Mouse (Mus musculus): Measurements from ENCODE around the gene Zfp541. TPM values are rescaled to one million over a fixed set of nuclear protein-coding genes. Genes with fewer than 3 reads are reported as not detected.

Gene Zfp541
- polyA plus RNA-seq, 1 experiment from 2014 or later, result 0.12 TPM

- peak overlapping the region; percentile 87 for H3K4me3 ChIP-seq (ENCODE audit: low read depth, low read length)
- peak overlapping the region; percentile 87 for H3K4me2 ChIP-seq (replicated peaks; ENCODE audit: low read depth, low read length)
- WGBS, result under 1% methylated on average over 19 of the region's 20 CpGs
- peak overlapping the region; percentile 99 for H3K9ac ChIP-seq (replicated peaks; ENCODE audit: low read depth, low read length)
- H3K27ac ChIP-seq (ENCODE audit: low read length), result peak overlapping the region; percentile 99
- H3K9me3 ChIP-seq (ENCODE audit: control insufficient read depth, low read depth, low read length), result no peaks in the 10 kb centered on the region
- no peaks in the 10 kb centered on the region for H3K27me3 ChIP-seq (ENCODE audit: control insufficient read depth, insufficient read depth, low read length)
- H3K36me3 ChIP-seq (ENCODE audit: control insufficient read depth, insufficient read depth, low read length), result no peaks in the 10 kb centered on the region
- ATAC-seq (ENCODE audit: insufficient number of reproducible peaks, insufficient read depth, low FRiP score, low read depth), result peak; percentile 86
- H3K4me1 ChIP-seq (ENCODE audit: control insufficient read depth, insufficient read depth, low read length), result peaks cover 40% of the 10 kb centered on the region
Measured at GRCm38 (mm10) chr7:16048164-16048564, 13.4 kb upstream of the Zfp541 start.

GRCm38 (mm10) chr7:16048675-16049575 lies 12.7 kb upstream of the Zfp541 start:
- H3K4me2 ChIP-seq (replicated peaks; ENCODE audit: low read depth, low read length), result peak overlapping the region; percentile 80
- H3K9me3 ChIP-seq (ENCODE audit: control insufficient read depth, low read depth, low read length), result no peaks in the 10 kb centered on the region
- peak overlapping the region; percentile 80 for H3K27ac ChIP-seq (ENCODE audit: low read length)
- H3K27me3 ChIP-seq (ENCODE audit: control insufficient read depth, insufficient read depth, low read length), result no peaks in the 10 kb centered on the region
- WGBS, result 9% methylated on average over 36 of the region's 36 CpGs
- no peaks in the 10 kb centered on the region for H3K36me3 ChIP-seq (ENCODE audit: control insufficient read depth, insufficient read depth, low read length)
- peak overlapping the region; percentile 67 for H3K9ac ChIP-seq (replicated peaks; ENCODE audit: low read depth, low read length)
- H3K4me1 ChIP-seq (ENCODE audit: control insufficient read depth, insufficient read depth, low read length), result peaks cover 42% of the 10 kb centered on the region
- ATAC-seq (ENCODE audit: insufficient number of reproducible peaks, insufficient read depth, low FRiP score, low read depth), result no peak
- H3K4me3 ChIP-seq (ENCODE audit: low read depth, low read length), result peak overlapping the region; percentile 87

GRCm38 (mm10) chr7:16049576-16049915 lies 12.1 kb upstream of the Zfp541 start:
- no peaks in the 10 kb centered on the region for H3K27me3 ChIP-seq (ENCODE audit: control insufficient read depth, insufficient read depth, low read length)
- ATAC-seq (ENCODE audit: insufficient number of reproducible peaks, insufficient read depth, low FRiP score, low read depth), result no peak
- WGBS, result 77% methylated on average over 7 of the region's 7 CpGs
- H3K4me2 ChIP-seq (replicated peaks; ENCODE audit: low read depth, low read length), result peak overlapping the region; percentile 80
- peak overlapping the region; percentile 87 for H3K4me3 ChIP-seq (ENCODE audit: low read depth, low read length)
- no peak overlapping the region for H3K27ac ChIP-seq (ENCODE audit: low read length)
- H3K36me3 ChIP-seq (ENCODE audit: control insufficient read depth, insufficient read depth, low read length), result no peaks in the 10 kb centered on the region
- no peaks in the 10 kb centered on the region for H3K9me3 ChIP-seq (ENCODE audit: control insufficient read depth, low read depth, low read length)
- H3K4me1 ChIP-seq (ENCODE audit: control insufficient read depth, insufficient read depth, low read length), result peaks cover 37% of the 10 kb centered on the region
- H3K9ac ChIP-seq (replicated peaks; ENCODE audit: low read depth, low read length), result peak overlapping the region; percentile 67; the same call in 1 of the 2 replicates

- Histone ChIP-seq H3K9me3 (ENCODE audit: control insufficient read depth, low read depth, low read length) (no peaks in the 10 kb centered on the region), H3K9ac (replicated peaks; ENCODE audit: low read depth, low read length) (no peak overlapping the region), H3K4me2 (replicated peaks; ENCODE audit: low read depth, low read length) (no peak overlapping the region), H3K4me3 (ENCODE audit: low read depth, low read length) (no peak overlapping the region), H3K27ac (ENCODE audit: low read length) (no peak overlapping the region), H3K4me1 (ENCODE audit: control insufficient read depth, insufficient read depth, low read length) (peaks cover 26% of the 10 kb centered on the region), H3K27me3 (ENCODE audit: control insufficient read depth, insufficient read depth, low read length) (no peaks in the 10 kb centered on the region), H3K36me3 (ENCODE audit: control insufficient read depth, insufficient read depth, low read length) (no peaks in the 10 kb centered on the region)
- WGBS, result 88% methylated on average over 3 of the region's 3 CpGs
- no peak for ATAC-seq (ENCODE audit: insufficient number of reproducible peaks, insufficient read depth, low FRiP score, low read depth)
Measured at GRCm38 (mm10) chr7:16050600-16050999, 11.0 kb upstream of the Zfp541 start.

GRCm38 (mm10) chr7:16051883-16052595 lies 9.6 kb upstream of the Zfp541 start:
- Histone ChIP-seq H3K27ac (ENCODE audit: low read length) (peak overlapping the region; percentile 86), H3K27me3 (ENCODE audit: control insufficient read depth, insufficient read depth, low read length) (no peaks in the 10 kb centered on the region), H3K4me3 (ENCODE audit: low read depth, low read length) (peak overlapping the region; percentile 52), H3K4me2 (replicated peaks; ENCODE audit: low read depth, low read length) (peak overlapping the region; percentile 84), H3K36me3 (ENCODE audit: control insufficient read depth, insufficient read depth, low read length) (no peaks in the 10 kb centered on the region), H3K9me3 (ENCODE audit: control insufficient read depth, low read depth, low read length) (no peaks in the 10 kb centered on the region), H3K9ac (replicated peaks; ENCODE audit: low read depth, low read length) (peak overlapping the region; percentile 69), H3K4me1 (ENCODE audit: control insufficient read depth, insufficient read depth, low read length) (peaks cover 20% of the 10 kb centered on the region)
- WGBS, result 7% methylated on average over 19 of the region's 19 CpGs
- peak; percentile 16; the same call in 1 of the 2 replicates for ATAC-seq (ENCODE audit: insufficient number of reproducible peaks, insufficient read depth, low FRiP score, low read depth)

GRCm38 (mm10) chr7:16052684-16053083 lies 8.9 kb upstream of the Zfp541 start:
- Histone ChIP-seq H3K9me3 (ENCODE audit: control insufficient read depth, low read depth, low read length) (no peaks in the 10 kb centered on the region), H3K27me3 (ENCODE audit: control insufficient read depth, insufficient read depth, low read length) (no peaks in the 10 kb centered on the region), H3K4me3 (ENCODE audit: low read depth, low read length) (peak overlapping the region; percentile 52), H3K4me2 (replicated peaks; ENCODE audit: low read depth, low read length) (peak overlapping the region; percentile 84), H3K4me1 (ENCODE audit: control insufficient read depth, insufficient read depth, low read length) (peaks cover 20% of the 10 kb centered on the region), H3K27ac (ENCODE audit: low read length) (peak overlapping the region; percentile 86), H3K9ac (replicated peaks; ENCODE audit: low read depth, low read length) (peak overlapping the region; percentile 69), H3K36me3 (ENCODE audit: control insufficient read depth, insufficient read depth, low read length) (no peaks in the 10 kb centered on the region)
- ATAC-seq (ENCODE audit: insufficient number of reproducible peaks, insufficient read depth, low FRiP score, low read depth), result peak; percentile 78
- WGBS, result 0% methylated on average over 24 of the region's 24 CpGs

- peaks cover 20% of the 10 kb centered on the region for H3K4me1 ChIP-seq (ENCODE audit: control insufficient read depth, insufficient read depth, low read length)
- H3K27ac ChIP-seq (ENCODE audit: low read length), result peak overlapping the region; percentile 55; the same call in 1 of the 2 replicates
- H3K36me3 ChIP-seq (ENCODE audit: control insufficient read depth, insufficient read depth, low read length), result no peaks in the 10 kb centered on the region
- H3K27me3 ChIP-seq (ENCODE audit: control insufficient read depth, insufficient read depth, low read length), result no peaks in the 10 kb centered on the region
- H3K9me3 ChIP-seq (ENCODE audit: control insufficient read depth, low read depth, low read length), result no peaks in the 10 kb centered on the region
- peak overlapping the region; percentile 52 for H3K4me3 ChIP-seq (ENCODE audit: low read depth, low read length)
- peak overlapping the region; percentile 84 for H3K4me2 ChIP-seq (replicated peaks; ENCODE audit: low read depth, low read length)
- no peak overlapping the region for H3K9ac ChIP-seq (replicated peaks; ENCODE audit: low read depth, low read length)
- WGBS, result 9% methylated on average over 6 of the region's 6 CpGs
- ATAC-seq (ENCODE audit: insufficient number of reproducible peaks, insufficient read depth, low FRiP score, low read depth), result no peak
Measured at GRCm38 (mm10) chr7:16053105-16053504, 8.5 kb upstream of the Zfp541 start.

GRCm38 (mm10) chr7:16054966-16055365 lies 6.6 kb upstream of the Zfp541 start:
- no peak overlapping the region for H3K4me3 ChIP-seq (ENCODE audit: low read depth, low read length)
- H3K27ac ChIP-seq (ENCODE audit: low read length), result no peak overlapping the region
- no peak overlapping the region for H3K4me2 ChIP-seq (replicated peaks; ENCODE audit: low read depth, low read length)
- no peaks in the 10 kb centered on the region for H3K27me3 ChIP-seq (ENCODE audit: control insufficient read depth, insufficient read depth, low read length)
- no peaks in the 10 kb centered on the region for H3K36me3 ChIP-seq (ENCODE audit: control insufficient read depth, insufficient read depth, low read length)
- 59% methylated on average over 4 of the region's 4 CpGs for WGBS
- no peak overlapping the region for H3K9ac ChIP-seq (replicated peaks; ENCODE audit: low read depth, low read length)
- 0 out of 2 replicates have a peak, but pooled peaks cover 10% of the 10 kb centered on the region for H3K4me1 ChIP-seq (ENCODE audit: control insufficient read depth, insufficient read depth, low read length)
- H3K9me3 ChIP-seq (ENCODE audit: control insufficient read depth, low read depth, low read length), result no peaks in the 10 kb centered on the region
- ATAC-seq (ENCODE audit: insufficient number of reproducible peaks, insufficient read depth, low FRiP score, low read depth), result no peak

All from stomach, embryonic 14.5 days (tissue).